Mouse (Mus musculus): ENCODE data around the gene Gm17268. TPM values are rescaled to one million over a fixed set of nuclear protein-coding genes. Genes with fewer than 3 reads are reported as not detected.

The Gm17268 gene
- not detected in 2 replicates for polyA plus RNA-seq (2012; rRNA removed)

- Histone ChIP-seq H3K4me3 (ENCODE audit: insufficient read depth, low read length) (no peak within 1 kb of the TSS), H3K4me1 (ENCODE audit: control insufficient read depth, insufficient read depth, low read length) (peaks cover 3% of the 10 kb centered on the region; the same call in 1 of the 2 replicates), H3K27ac (ENCODE audit: insufficient read depth, low read length) (no peak within 1 kb of the TSS)
- 0 out of 2 replicates have a peak, but pooled peaks have one; percentile 7 for TF ChIP-seq CTCF (IDR thresholded peaks at IDR 0.05; ENCODE audit: extremely low read depth, insufficient read depth, low read length)
- no peak for TF ChIP-seq POLR2A (IDR thresholded peaks at IDR 0.05; ENCODE audit: extremely low read depth, insufficient read depth, low read length)
Observed at GRCm38 (mm10) chr11:82038535-82038934, at the start of gene Gm17268. Gene Gm17268, minus strand, starts transcription at chr11:82038562.

DNA sequence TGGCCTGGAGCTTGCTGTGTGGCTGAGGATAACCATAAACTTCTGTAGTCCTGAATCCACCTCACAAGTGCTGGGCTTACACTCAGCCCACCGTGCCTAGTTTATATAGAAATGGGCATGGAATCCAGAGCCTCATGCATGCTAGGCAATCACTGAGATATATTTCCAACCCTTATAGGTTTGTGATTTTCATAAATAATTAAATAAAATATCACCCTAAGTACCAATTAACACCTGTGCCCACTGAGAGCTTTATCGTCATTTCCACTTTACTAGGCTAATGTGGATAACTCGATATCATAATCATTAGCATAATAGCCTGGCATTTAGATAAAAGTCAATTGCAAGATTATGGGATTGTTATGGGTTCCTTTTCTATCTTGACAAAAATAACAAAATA, 46.0 kb upstream of the Gm17268 start:
- Histone ChIP-seq H3K27ac (ENCODE audit: insufficient read depth, low read length) (no peak overlapping the region), H3K4me1 (ENCODE audit: control insufficient read depth, insufficient read depth, low read length) (no peaks in the 10 kb centered on the region), H3K4me3 (ENCODE audit: insufficient read depth, low read length) (no peak overlapping the region)
- TF ChIP-seq POLR2A (IDR thresholded peaks at IDR 0.05; ENCODE audit: extremely low read depth, insufficient read depth, low read length) (no peak), CTCF (IDR thresholded peaks at IDR 0.05; ENCODE audit: extremely low read depth, insufficient read depth, low read length) (no peak)

- no peak overlapping the region for H3K4me3 ChIP-seq (ENCODE audit: insufficient read depth, low read length)
- no peak for TF ChIP-seq POLR2A (IDR thresholded peaks at IDR 0.05; ENCODE audit: extremely low read depth, insufficient read depth, low read length)
- no peaks in the 10 kb centered on the region for H3K4me1 ChIP-seq (ENCODE audit: control insufficient read depth, insufficient read depth, low read length)
- no peak overlapping the region for H3K27ac ChIP-seq (ENCODE audit: insufficient read depth, low read length)
Observed at GRCm38 (mm10) chr11:82080865-82081264, 42.5 kb upstream of the Gm17268 start.

GRCm38 (mm10) chr11:82078136-82078730, 39.9 kb upstream of the Gm17268 start:
- no peak for TF ChIP-seq POLR2A (IDR thresholded peaks at IDR 0.05; ENCODE audit: extremely low read depth, insufficient read depth, low read length)
- TF ChIP-seq CTCF (IDR thresholded peaks at IDR 0.05; ENCODE audit: extremely low read depth, insufficient read depth, low read length) = no peak
- Histone ChIP-seq H3K4me1 (ENCODE audit: control insufficient read depth, insufficient read depth, low read length) (no peaks in the 10 kb centered on the region), H3K27ac (ENCODE audit: insufficient read depth, low read length) (no peak overlapping the region), H3K4me3 (ENCODE audit: insufficient read depth, low read length) (no peak overlapping the region)

DNA sequence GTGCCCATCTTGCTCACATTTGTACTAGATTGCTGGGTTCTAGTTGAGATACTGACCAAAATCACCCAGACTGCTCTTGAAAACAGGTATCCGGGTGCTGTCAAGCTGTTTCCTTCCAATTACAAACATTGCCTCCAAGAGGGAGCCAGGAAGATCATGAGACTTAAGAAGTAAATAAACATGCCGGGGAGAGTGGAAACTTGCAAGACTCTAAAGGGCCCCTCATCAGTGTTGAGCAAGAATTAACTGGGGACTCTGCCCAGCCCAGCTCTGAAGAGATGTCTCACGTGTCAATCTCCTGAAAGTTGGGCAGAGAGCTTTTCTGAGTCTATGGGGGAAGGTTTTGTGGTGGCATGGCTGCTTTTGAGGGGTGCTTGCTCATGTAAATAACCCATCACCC, 38.7 kb upstream of the Gm17268 start:
- no peak overlapping the region for H3K4me3 ChIP-seq (ENCODE audit: insufficient read depth, low read length)
- H3K27ac ChIP-seq (ENCODE audit: insufficient read depth, low read length) = no peak overlapping the region
- no peak for TF ChIP-seq CTCF (IDR thresholded peaks at IDR 0.05; ENCODE audit: extremely low read depth, insufficient read depth, low read length)
- TF ChIP-seq POLR2A (IDR thresholded peaks at IDR 0.05; ENCODE audit: extremely low read depth, insufficient read depth, low read length) = no peak
- H3K4me1 ChIP-seq (ENCODE audit: control insufficient read depth, insufficient read depth, low read length) = no peaks in the 10 kb centered on the region

DNA sequence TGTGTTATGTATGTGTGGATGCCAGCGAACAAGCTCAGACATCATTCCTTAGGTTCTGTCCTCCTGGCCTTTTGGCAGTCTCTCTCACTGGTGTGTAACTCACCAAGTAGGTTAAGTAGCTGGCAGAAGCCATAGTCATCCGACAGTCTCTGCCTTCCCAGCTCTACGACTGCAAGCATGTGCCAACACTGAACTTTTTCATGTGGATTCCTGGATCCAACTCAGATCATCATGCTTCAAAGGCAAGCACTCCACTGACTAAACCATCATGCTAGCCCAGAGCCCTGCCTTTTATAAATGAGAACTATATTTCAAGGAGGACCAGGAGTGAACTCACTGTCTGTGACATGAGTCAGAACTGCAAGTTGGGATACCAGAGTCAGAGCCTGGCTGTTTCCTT, 35.3 kb upstream of the Gm17268 start:
- Histone ChIP-seq H3K4me1 (ENCODE audit: control insufficient read depth, insufficient read depth, low read length) (no peaks in the 10 kb centered on the region), H3K27ac (ENCODE audit: insufficient read depth, low read length) (no peak overlapping the region), H3K4me3 (ENCODE audit: insufficient read depth, low read length) (no peak overlapping the region)
- TF ChIP-seq POLR2A (IDR thresholded peaks at IDR 0.05; ENCODE audit: extremely low read depth, insufficient read depth, low read length) (no peak), CTCF (IDR thresholded peaks at IDR 0.05; ENCODE audit: extremely low read depth, insufficient read depth, low read length) (no peak)

DNA sequence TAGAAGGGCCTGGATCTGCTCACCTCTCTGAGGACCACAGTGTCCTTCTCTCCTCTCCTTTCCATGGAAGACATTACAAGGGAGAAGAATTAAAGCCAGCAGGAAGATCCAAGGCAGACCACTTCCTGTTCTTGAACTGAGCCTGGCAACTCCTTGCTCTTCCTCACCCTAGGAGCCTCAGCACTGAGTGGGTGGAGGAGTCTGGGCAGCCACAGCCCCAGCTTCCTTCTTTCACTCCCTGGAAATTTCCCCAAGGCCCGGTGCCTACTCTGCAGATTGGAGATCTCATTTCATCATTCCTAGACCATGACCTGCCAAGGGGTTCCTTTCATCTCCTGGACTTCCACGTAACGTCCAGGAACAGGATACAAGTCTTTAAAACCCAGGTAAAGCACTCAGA, 34.6 kb upstream of the Gm17268 start:
- Histone ChIP-seq H3K27ac (ENCODE audit: insufficient read depth, low read length) (no peak overlapping the region), H3K4me1 (ENCODE audit: control insufficient read depth, insufficient read depth, low read length) (no peaks in the 10 kb centered on the region), H3K4me3 (ENCODE audit: insufficient read depth, low read length) (no peak overlapping the region)
- TF ChIP-seq CTCF (IDR thresholded peaks at IDR 0.05; ENCODE audit: extremely low read depth, insufficient read depth, low read length) (no peak), POLR2A (IDR thresholded peaks at IDR 0.05; ENCODE audit: extremely low read depth, insufficient read depth, low read length) (no peak)

DNA sequence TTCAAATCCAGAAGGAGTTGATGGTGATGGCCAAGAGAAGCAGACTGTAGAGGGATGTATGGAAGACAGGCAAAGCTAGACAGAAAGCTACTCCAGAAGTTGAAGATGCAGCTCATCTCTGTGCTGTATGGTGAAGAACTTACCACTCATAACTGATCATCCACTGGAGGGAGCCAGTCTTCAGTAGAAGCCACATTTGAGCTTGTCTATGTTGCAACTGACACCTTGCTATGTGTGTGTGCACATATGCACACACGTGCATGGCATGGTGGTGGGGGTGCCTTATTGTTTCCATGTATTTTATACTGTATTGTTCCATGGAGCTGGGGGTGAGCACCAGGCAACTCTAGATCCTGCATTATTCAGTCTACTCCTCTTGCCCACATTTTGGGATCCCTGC, 34.0 kb upstream of the Gm17268 start:
- H3K27ac ChIP-seq (ENCODE audit: insufficient read depth, low read length) = no peak overlapping the region
- no peak overlapping the region for H3K4me3 ChIP-seq (ENCODE audit: insufficient read depth, low read length)
- H3K4me1 ChIP-seq (ENCODE audit: control insufficient read depth, insufficient read depth, low read length) = no peaks in the 10 kb centered on the region
- TF ChIP-seq POLR2A (IDR thresholded peaks at IDR 0.05; ENCODE audit: extremely low read depth, insufficient read depth, low read length) = no peak
- peak; percentile 30; the same call in 1 of the 2 replicates for TF ChIP-seq CTCF (IDR thresholded peaks at IDR 0.05; ENCODE audit: extremely low read depth, insufficient read depth, low read length)

DNA sequence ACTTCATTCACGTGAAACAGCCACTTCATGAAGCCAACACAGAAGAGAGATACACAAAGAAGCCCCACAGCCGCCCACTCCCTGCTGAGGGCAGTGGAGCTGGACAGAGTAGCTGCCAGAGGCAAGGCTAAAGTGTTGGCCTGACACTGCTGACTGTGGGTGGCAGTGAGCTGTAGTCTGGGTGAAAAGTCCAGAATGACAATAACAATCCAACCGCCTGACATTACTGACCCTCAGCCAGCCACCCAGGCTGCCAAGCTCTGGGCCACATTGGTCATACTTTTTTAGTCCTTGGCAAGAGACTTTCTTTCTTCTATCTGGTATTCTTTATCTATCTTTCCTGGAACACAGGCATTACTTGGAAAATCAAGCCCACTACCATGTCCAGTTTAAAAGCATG, 32.7 kb upstream of the Gm17268 start:
- no peak overlapping the region for H3K27ac ChIP-seq (ENCODE audit: insufficient read depth, low read length)
- H3K4me3 ChIP-seq (ENCODE audit: insufficient read depth, low read length) = no peak overlapping the region
- no peaks in the 10 kb centered on the region for H3K4me1 ChIP-seq (ENCODE audit: control insufficient read depth, insufficient read depth, low read length)
- no peak for TF ChIP-seq CTCF (IDR thresholded peaks at IDR 0.05; ENCODE audit: extremely low read depth, insufficient read depth, low read length)
- no peak for TF ChIP-seq POLR2A (IDR thresholded peaks at IDR 0.05; ENCODE audit: extremely low read depth, insufficient read depth, low read length)

- no peak overlapping the region for H3K27ac ChIP-seq (ENCODE audit: insufficient read depth, low read length)
- no peak overlapping the region for H3K4me3 ChIP-seq (ENCODE audit: insufficient read depth, low read length)
- TF ChIP-seq CTCF (IDR thresholded peaks at IDR 0.05; ENCODE audit: extremely low read depth, insufficient read depth, low read length) (no peak), POLR2A (IDR thresholded peaks at IDR 0.05; ENCODE audit: extremely low read depth, insufficient read depth, low read length) (no peak)
- no peaks in the 10 kb centered on the region for H3K4me1 ChIP-seq (ENCODE audit: control insufficient read depth, insufficient read depth, low read length)
Observed at GRCm38 (mm10) chr11:82066953-82067571, 28.7 kb upstream of the Gm17268 start.
